Mouse (Mus musculus) pancreas, adult 10 weeks (tissue): ENCODE measurements around the gene Gsg1. TPM values are rescaled to one million over a fixed set of nuclear protein-coding genes. Genes with fewer than 3 reads are reported as not detected.

Source experiments
- polyA plus RNA-seq: library from polyadenylated mRNA; stranded (reverse); fragments of 350-450 nt; fragmentation: Illumina TruSeq; extraction: RNeasy Lipid Tissue Mini Kit (QIAGEN cat#74804); gene quantifications from one replicate; pipeline ENCODE4 v1.2.3, GENCODE M21; 2015; ENCODE audit warnings: low read depth, low replicate concordance; ENCODE audit not compliant: insufficient read depth

Gene Gsg1
- polyA plus RNA-seq = not detected

DNA sequence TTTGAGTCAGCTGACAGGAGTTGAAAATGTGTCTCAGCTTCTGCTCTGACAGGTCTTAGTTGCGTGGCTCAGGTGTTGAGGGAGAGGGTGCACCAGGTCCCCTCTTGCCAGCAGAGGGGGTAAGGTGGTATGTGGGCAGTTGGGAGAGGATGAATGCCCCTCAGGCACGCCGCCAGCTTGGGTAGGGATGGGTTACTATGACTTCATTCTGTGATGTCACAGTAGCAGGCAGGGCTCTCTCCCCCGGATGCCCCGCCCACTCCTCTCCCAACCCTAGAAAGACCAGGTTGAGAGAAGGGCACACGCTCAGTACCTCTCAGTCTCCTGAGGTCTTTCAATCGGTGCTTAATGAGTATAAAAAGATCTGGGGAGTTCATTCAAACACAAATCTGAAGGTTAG is at the start of gene Gsg1:
Gsg1 (minus strand) TSS at position 199 of the 400 bp plus-strand sequence.

GRCm38 (mm10) chr6:135197921-135198532 is 56.1 kb downstream of the Gsg1 start, which contains the start of the genes Fam234b and Hebp1:
Fam234b (plus strand) TSS chr6:135197977.
Hebp1 (minus strand) TSS chr6:135198022.

Other genes starting within 250 kb of the Gsg1 start
- 11.9 TPM for gene Ddx47, start 242.7 kb downstream of the Gsg1 start, polyA plus RNA-seq
- 2.6 TPM for gene Gprc5a, start 188.7 kb downstream of the Gsg1 start, polyA plus RNA-seq
- not detected for gene Gprc5d, start 136.1 kb downstream of the Gsg1 start, polyA plus RNA-seq
- 9.6 TPM for gene Fam234b, start 56.4 kb downstream of the Gsg1 start, polyA plus RNA-seq
- 6.5 TPM for gene Hebp1, start 56.3 kb downstream of the Gsg1 start, polyA plus RNA-seq
- not detected for gene Pbp2, start 56.1 kb upstream of the Gsg1 start, polyA plus RNA-seq
- gene Emp1, start 108.2 kb upstream of the Gsg1 start, polyA plus RNA-seq = 29.5 TPM